Mouse (Mus musculus): ENCODE measurements at regions not wholly inside any gene's neighbourhood (a gene's known extent, or its start where the extent isn't known, plus 50 kb on each side); places are given as distances from the start of the nearest gene placed in this dataset.

- ATAC-seq (replicated peaks) = no peak
- Histone ChIP-seq H3K36me3 (replicated peaks) (no peaks in the 10 kb centered on the region), H3K4me2 (no peak overlapping the region), H3K9me3 (no peaks in the 10 kb centered on the region), H3K4me3 (no peak overlapping the region), H3K27ac (no peak overlapping the region), H3K9ac (no peak overlapping the region), H3K4me1 (no peaks in the 10 kb centered on the region), H3K27me3 (replicated peaks) (no peaks in the 10 kb centered on the region)
- 84% methylated on average over 13 of the region's 13 CpGs for WGBS
Measured at GRCm38 (mm10) chr9:122064937-122065673, 52.0 kb upstream of the Snrk start.

GRCm38 (mm10) chr9:122055820-122056550, 59.1 kb upstream of the Pomgnt2 start:
- 0 out of 2 replicates have a peak, but pooled peaks cover 7% of the 10 kb centered on the region for H3K4me1 ChIP-seq
- H3K27ac ChIP-seq = no peak overlapping the region
- H3K9me3 ChIP-seq = no peaks in the 10 kb centered on the region
- H3K36me3 ChIP-seq (replicated peaks) = no peaks in the 10 kb centered on the region
- no peaks in the 10 kb centered on the region for H3K27me3 ChIP-seq (replicated peaks)
- WGBS = 74% methylated on average over 5 of the region's 5 CpGs
- H3K9ac ChIP-seq = no peak overlapping the region
- H3K4me3 ChIP-seq = no peak overlapping the region
- no peak overlapping the region for H3K4me2 ChIP-seq
- no peak for ATAC-seq (replicated peaks)

- no peaks in the 10 kb centered on the region for H3K9me3 ChIP-seq
- no peak overlapping the region for H3K9ac ChIP-seq
- WGBS = 37% methylated on average over 7 of the region's 7 CpGs
- peaks cover 15% of the 10 kb centered on the region for H3K4me1 ChIP-seq
- no peaks in the 10 kb centered on the region for H3K27me3 ChIP-seq (replicated peaks)
- H3K27ac ChIP-seq = no peak overlapping the region
- H3K4me3 ChIP-seq = no peak overlapping the region
- no peaks in the 10 kb centered on the region for H3K36me3 ChIP-seq (replicated peaks)
- no peak for ATAC-seq (replicated peaks)
- no peak overlapping the region for H3K4me2 ChIP-seq
Measured at GRCm38 (mm10) chr9:122051716-122052115, 54.8 kb upstream of the Pomgnt2 start.

- no peaks in the 10 kb centered on the region for H3K36me3 ChIP-seq (replicated peaks)
- H3K9me3 ChIP-seq = no peaks in the 10 kb centered on the region
- no peaks in the 10 kb centered on the region for H3K27me3 ChIP-seq (replicated peaks)
- H3K27ac ChIP-seq = no peak overlapping the region
- ATAC-seq (replicated peaks) = no peak
- H3K4me1 ChIP-seq = peaks cover 15% of the 10 kb centered on the region
- 71% methylated on average over 6 of the region's 6 CpGs for WGBS
- H3K4me3 ChIP-seq = no peak overlapping the region
- no peak overlapping the region for H3K9ac ChIP-seq
- H3K4me2 ChIP-seq = no peak overlapping the region
Measured at GRCm38 (mm10) chr9:122051096-122051495, 54.2 kb upstream of the Pomgnt2 start.

- Histone ChIP-seq H3K27ac (no peak overlapping the region), H3K4me3 (no peak overlapping the region), H3K4me2 (no peak overlapping the region), H3K36me3 (replicated peaks) (no peaks in the 10 kb centered on the region), H3K4me1 (peaks cover 15% of the 10 kb centered on the region), H3K27me3 (replicated peaks) (no peaks in the 10 kb centered on the region), H3K9me3 (no peaks in the 10 kb centered on the region), H3K9ac (no peak overlapping the region)
- WGBS = 83% methylated on average over 5 of the region's 5 CpGs
- no peak for ATAC-seq (replicated peaks)
Measured at GRCm38 (mm10) chr9:122048999-122049398, 52.1 kb upstream of the Pomgnt2 start.

GRCm38 (mm10) chr9:122047962-122048625, 51.2 kb upstream of the Pomgnt2 start:
- Histone ChIP-seq H3K9me3 (no peaks in the 10 kb centered on the region), H3K4me2 (no peak overlapping the region), H3K27me3 (replicated peaks) (no peaks in the 10 kb centered on the region), H3K4me1 (peaks cover 15% of the 10 kb centered on the region), H3K36me3 (replicated peaks) (no peaks in the 10 kb centered on the region), H3K4me3 (no peak overlapping the region), H3K9ac (no peak overlapping the region), H3K27ac (peak overlapping the region; percentile 70)
- WGBS = 38% methylated on average over 8 of the region's 8 CpGs
- peak; percentile 77 for ATAC-seq (replicated peaks)
